Mouse (Mus musculus): ENCODE measurements around the gene Oas1e. TPM values are rescaled to one million over a fixed set of nuclear protein-coding genes. Genes with fewer than 3 reads are reported as not detected.
"Not testable (repeated sequence)": the region's sequence is repeated elsewhere in the genome, so short reads cannot be mapped to it uniquely, and the experiment has no call there.

The Oas1e gene
- polyA plus RNA-seq (2015; fragmentation: Nextera tagmentation; extraction: Ambion mirVana) = not detected in 2 replicates

- H3K4me2 ChIP-seq (replicated peaks); ATAC-seq (ENCODE audit: low FRiP score, low read depth): not testable (repeated sequence)
- 67% methylated on average over 9 of the region's 9 CpGs for WGBS
Observed at GRCm38 (mm10) chr5:120795480-120796034, at the start of gene Oas1e. TSS of gene Oas1e (minus strand) at chr5:120795530.

GRCm38 (mm10) chr5:120844713-120845112 is 49.4 kb upstream of the Oas1e start:
- no peak overlapping the region for H3K4me3 ChIP-seq
- H3K27ac ChIP-seq = no peak overlapping the region
- peak; percentile 64; the same call in 1 of the 2 replicates for ATAC-seq (ENCODE audit: low FRiP score, low read depth)
- no peaks in the 10 kb centered on the region for H3K27me3 ChIP-seq
- no peaks in the 10 kb centered on the region for H3K36me3 ChIP-seq
- no peak overlapping the region for H3K9ac ChIP-seq
- no peaks in the 10 kb centered on the region for H3K9me3 ChIP-seq
- H3K4me2 ChIP-seq (replicated peaks) = no peak overlapping the region
- 0 out of 2 replicates have a peak, but pooled peaks cover 10% of the 10 kb centered on the region for H3K4me1 ChIP-seq
- 76% methylated on average over 3 of the region's 3 CpGs for WGBS

More at GRCm38 (mm10) chr5:120795480-120796034, at the start of gene Oas1e:
- not testable (repeated sequence) for H3K4me1 ChIP-seq, H3K9ac ChIP-seq, H3K4me3 ChIP-seq, H3K36me3 ChIP-seq, H3K9me3 ChIP-seq, H3K27me3 ChIP-seq, H3K27ac ChIP-seq

GRCm38 (mm10) chr5:120836731-120837585 is 41.6 kb upstream of the Oas1e start:
- 9% methylated on average over 8 of the region's 8 CpGs for WGBS
- H3K9ac ChIP-seq = no peak overlapping the region
- peaks cover 19% of the 10 kb centered on the region for H3K27me3 ChIP-seq
- no peaks in the 10 kb centered on the region for H3K9me3 ChIP-seq
- no peaks in the 10 kb centered on the region for H3K4me1 ChIP-seq
- no peak for ATAC-seq (ENCODE audit: low FRiP score, low read depth)
- H3K27ac ChIP-seq = no peak overlapping the region
- no peaks in the 10 kb centered on the region for H3K36me3 ChIP-seq
- no peak overlapping the region for H3K4me2 ChIP-seq (replicated peaks)
- H3K4me3 ChIP-seq = no peak overlapping the region

GRCm38 (mm10) chr5:120833335-120834280 is 38.3 kb upstream of the Oas1e start:
- Histone ChIP-seq H3K4me1 (no peaks in the 10 kb centered on the region), H3K27ac (no peak overlapping the region), H3K36me3 (no peaks in the 10 kb centered on the region), H3K4me3 (no peak overlapping the region), H3K27me3 (peaks cover 19% of the 10 kb centered on the region), H3K9ac (no peak overlapping the region), H3K9me3 (no peaks in the 10 kb centered on the region), H3K4me2 (replicated peaks) (no peak overlapping the region)
- ATAC-seq (ENCODE audit: low FRiP score, low read depth) = no peak
- WGBS = 15% methylated on average over 17 of the region's 17 CpGs

- H3K4me2 ChIP-seq (replicated peaks) = no peak overlapping the region
- peaks cover 16% of the 10 kb centered on the region for H3K27me3 ChIP-seq
- WGBS = 86% methylated on average over 4 of the region's 4 CpGs
- H3K27ac ChIP-seq = no peak overlapping the region
- no peaks in the 10 kb centered on the region for H3K9me3 ChIP-seq
- H3K4me3 ChIP-seq = no peak overlapping the region
- no peak overlapping the region for H3K9ac ChIP-seq
- no peaks in the 10 kb centered on the region for H3K36me3 ChIP-seq
- ATAC-seq (ENCODE audit: low FRiP score, low read depth) = no peak
- H3K4me1 ChIP-seq = no peaks in the 10 kb centered on the region
Observed at GRCm38 (mm10) chr5:120831031-120831430, 35.7 kb upstream of the Oas1e start.

GRCm38 (mm10) chr5:120818999-120819398 is 23.7 kb upstream of the Oas1e start:
- no peak overlapping the region for H3K4me2 ChIP-seq (replicated peaks)
- H3K36me3 ChIP-seq = no peaks in the 10 kb centered on the region
- H3K9me3 ChIP-seq = peaks cover 13% of the 10 kb centered on the region
- no peak overlapping the region for H3K27ac ChIP-seq
- H3K4me1 ChIP-seq = no peaks in the 10 kb centered on the region
- no peak overlapping the region for H3K4me3 ChIP-seq
- H3K9ac ChIP-seq = no peak overlapping the region
- no peaks in the 10 kb centered on the region for H3K27me3 ChIP-seq
- ATAC-seq (ENCODE audit: low FRiP score, low read depth) = no peak

GRCm38 (mm10) chr5:120815949-120816348 is 20.6 kb upstream of the Oas1e start:
- H3K4me2 ChIP-seq (replicated peaks) = no peak overlapping the region
- H3K27ac ChIP-seq = no peak overlapping the region
- no peaks in the 10 kb centered on the region for H3K36me3 ChIP-seq
- no peaks in the 10 kb centered on the region for H3K27me3 ChIP-seq
- no peak overlapping the region for H3K4me3 ChIP-seq
- H3K4me1 ChIP-seq = peaks cover 14% of the 10 kb centered on the region
- H3K9ac ChIP-seq = no peak overlapping the region
- WGBS = 66% methylated on average over 3 of the region's 3 CpGs
- no peak for ATAC-seq (ENCODE audit: low FRiP score, low read depth)
- peaks cover 13% of the 10 kb centered on the region for H3K9me3 ChIP-seq

- Histone ChIP-seq H3K36me3 (no peaks in the 10 kb centered on the region), H3K27me3 (no peaks in the 10 kb centered on the region), H3K4me2 (replicated peaks) (peak overlapping the region; percentile 62), H3K9ac (peak overlapping the region; percentile 54; the same call in 1 of the 2 replicates), H3K9me3 (no peaks in the 10 kb centered on the region), H3K4me3 (peak overlapping the region; percentile 39), H3K27ac (no peak overlapping the region), H3K4me1 (peaks cover 14% of the 10 kb centered on the region)
- WGBS = 81% methylated on average over 6 of the region's 6 CpGs
- no peak for ATAC-seq (ENCODE audit: low FRiP score, low read depth)
Observed at GRCm38 (mm10) chr5:120813023-120813422, 17.7 kb upstream of the Oas1e start.

GRCm38 (mm10) chr5:120811951-120812819 is 16.9 kb upstream of the Oas1e start, which contains the start of gene Oas1c:
TSS of gene Oas1c (minus strand) at chr5:120812514.
- peak within 1 kb of the TSS; percentile 62 for H3K4me2 ChIP-seq (replicated peaks)
- peaks cover 14% of the 10 kb centered on the region for H3K4me1 ChIP-seq
- H3K9me3 ChIP-seq = no peaks in the 10 kb centered on the region
- peak within 1 kb of the TSS; percentile 39 for H3K4me3 ChIP-seq
- H3K9ac ChIP-seq = peak within 1 kb of the TSS; percentile 54
- no peaks in the 10 kb centered on the region for H3K36me3 ChIP-seq
- 6% methylated on average over 18 of the region's 18 CpGs for WGBS
- peak; percentile 90 for ATAC-seq (ENCODE audit: low FRiP score, low read depth)
- peak within 1 kb of the TSS; percentile 87 for H3K27ac ChIP-seq
- H3K27me3 ChIP-seq = no peaks in the 10 kb centered on the region

GRCm38 (mm10) chr5:120809171-120809570 is 13.8 kb upstream of the Oas1e start:
- Histone ChIP-seq H3K4me3 (no peak overlapping the region), H3K27me3 (no peaks in the 10 kb centered on the region), H3K9ac (no peak overlapping the region), H3K4me1 (peaks cover 14% of the 10 kb centered on the region), H3K27ac (no peak overlapping the region), H3K4me2 (replicated peaks) (no peak overlapping the region), H3K9me3 (peaks cover 5% of the 10 kb centered on the region; the same call in 1 of the 2 replicates), H3K36me3 (no peaks in the 10 kb centered on the region)
- ATAC-seq (ENCODE audit: low FRiP score, low read depth) = no peak
- 41% methylated on average over 6 of the region's 6 CpGs for WGBS

GRCm38 (mm10) chr5:120806458-120806857 is 11.1 kb upstream of the Oas1e start:
- Histone ChIP-seq H3K27ac (no peak overlapping the region), H3K4me1 (peaks cover under 1% of the 10 kb centered on the region; the same call in 1 of the 2 replicates), H3K4me2 (replicated peaks) (no peak overlapping the region), H3K36me3 (no peaks in the 10 kb centered on the region), H3K27me3 (no peaks in the 10 kb centered on the region; the same call in 1 of the 2 replicates), H3K9me3 (peaks cover 5% of the 10 kb centered on the region; the same call in 1 of the 2 replicates), H3K9ac (no peak overlapping the region), H3K4me3 (no peak overlapping the region)
- 100% methylated on average over 1 of the region's 1 CpGs for WGBS
- ATAC-seq (ENCODE audit: low FRiP score, low read depth) = no peak
